Mouse (Mus musculus) skeletal muscle tissue, adult 2 months (tissue): ENCODE measurements around the gene Col5a1.

Experiments used
- DNase-seq: peaks from one replicate; pipeline ENCODE4 v3.0.0-alpha.2; 2012; ENCODE audit warnings: low read depth, low spot score

The Col5a1 gene

DNA sequence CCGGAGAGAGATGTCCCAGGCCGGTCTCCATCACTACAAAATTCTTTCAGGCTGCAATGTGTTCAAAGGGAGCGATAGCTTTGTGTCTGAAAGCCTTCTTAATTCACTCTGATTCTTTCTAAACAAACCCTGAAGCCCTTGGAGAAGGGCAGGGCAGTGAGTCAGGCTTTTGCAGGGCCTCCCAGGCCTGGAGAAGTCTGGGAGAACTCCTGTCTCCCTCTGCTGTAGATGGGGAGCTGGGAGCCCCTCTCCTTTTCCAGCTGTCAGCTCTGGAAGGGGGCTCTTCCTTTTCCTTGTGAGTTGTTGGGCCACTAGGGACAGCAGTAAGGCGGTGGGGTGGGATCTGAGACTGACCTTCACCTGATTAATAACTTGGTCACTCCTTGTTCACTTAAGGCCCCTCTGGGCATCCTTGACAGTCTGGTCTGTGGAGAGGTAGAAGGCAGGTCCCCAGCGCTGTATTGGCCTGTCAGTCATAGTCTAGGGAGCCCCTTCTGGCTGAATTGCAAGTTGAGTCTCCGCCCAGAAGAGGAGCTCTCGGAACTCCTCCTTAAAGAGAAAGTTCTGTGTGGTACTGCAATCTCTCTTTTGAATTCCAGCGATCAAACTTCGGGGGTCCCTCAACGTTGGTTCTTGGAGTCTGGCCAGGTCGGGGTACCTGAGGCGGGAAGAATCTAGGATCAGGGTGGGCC is 623 bp upstream of the Col5a1 start:
- no peak for DNase-seq

DNA sequence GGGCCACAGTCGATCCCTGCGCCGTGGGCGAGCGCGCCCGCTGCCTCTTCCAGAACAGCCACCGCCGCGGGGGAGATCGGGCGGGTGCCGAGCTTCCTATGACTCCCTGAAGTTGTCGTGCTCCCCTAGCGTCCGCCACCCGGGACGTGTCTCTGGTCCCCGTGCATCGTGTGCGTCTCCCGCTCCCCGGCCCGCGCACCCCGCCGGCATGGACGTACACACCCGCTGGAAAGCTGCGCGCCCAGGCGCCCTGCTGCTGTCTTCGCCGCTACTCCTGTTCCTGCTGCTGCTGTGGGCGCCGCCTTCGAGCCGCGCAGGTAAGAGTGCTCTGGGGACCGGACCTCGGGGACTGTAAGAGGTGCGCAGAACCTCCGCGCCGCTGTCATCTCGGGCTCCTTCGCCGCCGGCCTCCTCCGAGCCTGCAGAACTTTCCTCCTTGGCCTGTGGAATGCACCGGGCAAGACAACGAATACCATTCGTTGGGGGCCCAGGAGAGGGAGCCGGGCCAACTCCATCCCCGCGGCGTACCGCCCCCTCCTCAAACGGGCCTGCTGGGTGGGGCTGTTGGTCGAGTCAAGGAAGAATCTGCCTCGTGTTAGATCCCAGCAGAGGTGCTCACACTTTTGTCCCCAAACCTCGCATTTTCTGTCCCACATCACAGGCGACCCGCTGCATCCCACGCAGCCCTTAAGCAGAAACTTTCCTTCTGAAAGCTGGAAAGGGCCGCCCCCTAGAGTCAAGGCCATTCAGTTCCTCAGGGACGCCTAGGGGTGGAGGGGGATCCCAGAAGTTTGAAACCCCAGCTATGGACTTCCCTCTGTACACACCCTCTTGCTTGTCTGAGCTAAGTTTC is 609 bp downstream of the Col5a1 start:
- DNase-seq: no peak

DNA sequence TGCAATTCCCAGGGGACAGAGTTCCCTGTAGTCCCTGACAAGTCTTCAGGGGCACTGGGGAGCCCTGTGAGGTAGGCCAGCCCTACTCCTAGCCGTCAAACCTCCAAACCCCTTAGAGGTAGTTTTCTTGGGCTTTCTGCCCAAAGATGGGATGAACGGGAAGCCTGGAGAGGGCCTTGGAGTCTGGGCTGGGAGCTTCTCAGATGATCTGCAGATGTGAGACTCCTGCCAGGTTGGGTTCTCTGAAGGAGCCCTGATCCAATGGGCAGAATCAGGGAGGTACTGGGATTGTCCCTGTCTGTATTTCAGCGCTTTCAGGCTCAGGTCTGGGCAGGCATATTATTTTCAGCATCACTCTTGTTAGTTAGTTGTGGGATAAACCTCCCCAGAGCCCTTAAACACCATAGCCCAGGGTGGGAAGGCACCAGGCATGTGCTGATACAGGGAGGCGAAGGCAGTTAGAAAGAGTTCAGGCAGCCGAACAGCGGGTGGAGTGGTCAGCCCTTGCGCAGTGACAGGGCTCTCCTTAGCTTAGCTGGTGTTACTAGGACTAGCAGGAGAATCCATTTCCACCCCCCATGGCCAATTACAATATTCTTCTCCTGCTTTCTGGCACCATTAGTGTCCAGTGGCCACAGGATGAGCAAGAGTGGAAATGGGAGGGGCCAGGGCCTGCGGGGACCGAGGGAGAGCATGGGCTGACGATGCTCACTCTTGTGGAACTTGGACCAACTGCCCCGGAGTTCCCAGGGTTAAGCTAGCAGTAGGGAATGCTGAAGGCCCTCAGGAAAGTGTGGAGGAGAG is 1.4 kb downstream of the Col5a1 start:
- DNase-seq: no peak

DNA sequence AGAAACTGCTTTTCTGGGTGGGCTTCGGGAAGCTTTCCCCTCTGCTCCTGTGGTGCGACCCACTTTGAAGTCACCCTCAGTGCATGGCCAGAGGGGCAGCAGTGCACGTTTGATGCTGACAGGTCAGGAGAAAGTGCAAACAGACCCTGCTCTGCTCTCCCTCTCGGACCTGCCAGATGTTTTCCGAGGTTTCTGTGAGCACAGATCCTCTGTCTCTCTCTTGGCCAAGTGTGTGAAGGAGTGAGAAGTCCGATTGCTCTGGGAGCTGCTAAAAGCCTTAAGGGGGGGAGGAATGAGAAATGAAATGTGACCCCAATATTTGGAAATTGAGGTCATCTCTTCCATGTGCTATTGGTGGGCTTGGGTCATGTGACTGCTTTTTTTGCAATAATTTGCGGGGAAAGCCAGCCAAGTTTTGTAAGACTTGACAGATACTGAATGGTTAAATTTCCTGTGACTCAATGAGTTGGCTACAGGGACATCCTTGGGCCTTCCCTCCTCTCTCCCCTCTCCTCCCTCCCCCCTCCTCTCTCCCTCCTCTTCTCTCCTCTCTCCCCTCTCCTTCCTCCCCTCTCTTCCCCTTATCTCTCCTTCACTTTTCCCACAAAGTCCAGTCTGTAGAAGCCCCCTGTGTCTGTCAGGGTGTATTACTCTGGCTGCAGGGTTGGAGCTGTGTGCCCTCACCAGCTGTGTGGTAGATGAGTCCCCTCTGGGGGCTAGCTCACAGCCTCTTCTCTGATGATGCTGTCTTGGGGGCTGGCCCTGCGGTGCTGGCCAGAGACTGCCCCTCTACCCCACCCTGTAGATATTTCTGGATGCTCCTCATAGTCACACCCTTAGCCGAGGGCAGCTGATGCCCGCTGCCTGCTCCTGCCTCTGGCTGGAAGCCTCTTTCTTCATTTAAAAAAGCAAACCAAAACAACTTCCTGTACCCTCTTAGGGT is 2.6 kb downstream of the Col5a1 start:
- DNase-seq: peak; percentile 84

DNA sequence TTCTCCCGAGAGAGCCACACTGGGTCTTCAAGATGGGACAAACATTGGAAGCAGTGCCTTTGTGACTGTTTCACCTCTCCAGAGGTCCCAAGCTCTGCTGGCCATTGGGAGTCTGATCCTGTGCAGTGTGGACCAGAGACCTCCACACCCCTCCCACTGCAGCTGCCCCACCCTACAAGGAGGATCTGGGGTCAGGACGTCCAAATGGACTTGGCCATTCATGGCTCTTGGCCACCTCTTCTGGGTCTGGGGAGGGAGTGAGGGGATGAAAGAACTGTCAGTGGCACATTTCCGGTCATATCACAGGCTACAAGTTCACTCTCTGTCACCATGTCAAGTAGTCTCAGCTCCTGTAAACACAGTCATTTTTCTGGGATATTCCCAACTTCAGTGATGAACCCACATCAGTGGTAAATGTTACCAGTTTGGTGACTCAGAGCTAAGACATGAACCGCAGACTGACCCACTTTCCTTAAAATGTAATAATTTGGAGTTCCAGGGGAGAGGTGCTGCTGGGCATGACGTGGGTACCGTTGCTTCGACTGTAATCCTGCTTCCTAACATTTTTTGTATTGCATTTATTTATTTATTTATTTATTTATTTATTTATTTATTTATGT is 5.8 kb downstream of the Col5a1 start:
- DNase-seq: no peak

DNA sequence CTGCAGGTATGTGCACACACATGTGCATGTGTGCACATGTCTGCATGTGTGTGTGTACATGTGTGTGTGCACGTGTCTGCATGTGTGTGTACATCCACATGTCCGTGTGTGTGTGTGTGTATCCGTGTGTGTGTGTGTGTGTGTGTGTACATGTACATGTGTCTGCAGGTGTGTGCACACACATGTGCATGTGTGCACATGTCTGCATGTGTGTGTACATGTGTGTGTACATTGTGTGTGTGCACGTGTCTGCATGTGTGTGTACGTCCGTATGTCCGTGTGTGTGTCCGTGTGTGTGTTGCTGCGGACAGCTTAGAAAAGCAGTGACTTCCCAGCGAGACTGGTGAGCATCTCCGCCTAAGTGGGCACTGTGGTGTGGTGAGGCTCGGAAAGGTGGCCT is 6.8 kb downstream of the Col5a1 start:
- no peak for DNase-seq

DNA sequence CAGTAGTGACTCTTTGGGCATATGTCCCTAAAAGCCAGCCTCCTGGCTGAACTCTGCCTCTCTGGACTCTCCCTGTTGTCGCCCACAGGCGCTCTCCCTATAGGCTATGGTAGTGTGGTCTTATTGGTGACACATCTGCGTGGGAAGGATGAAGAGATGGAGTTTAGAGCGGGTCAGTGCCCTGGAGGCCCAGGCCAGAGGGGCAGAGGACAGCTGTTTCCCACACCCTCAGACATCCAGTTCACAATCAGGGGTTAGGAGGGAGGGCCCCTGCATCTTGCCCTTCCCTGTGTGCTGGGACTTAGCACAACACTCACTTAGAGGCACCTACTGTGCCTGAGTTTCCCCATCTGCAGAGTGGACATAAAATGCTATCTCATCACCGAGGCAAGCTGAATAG is 8.8 kb downstream of the Col5a1 start:
- no peak for DNase-seq

DNA sequence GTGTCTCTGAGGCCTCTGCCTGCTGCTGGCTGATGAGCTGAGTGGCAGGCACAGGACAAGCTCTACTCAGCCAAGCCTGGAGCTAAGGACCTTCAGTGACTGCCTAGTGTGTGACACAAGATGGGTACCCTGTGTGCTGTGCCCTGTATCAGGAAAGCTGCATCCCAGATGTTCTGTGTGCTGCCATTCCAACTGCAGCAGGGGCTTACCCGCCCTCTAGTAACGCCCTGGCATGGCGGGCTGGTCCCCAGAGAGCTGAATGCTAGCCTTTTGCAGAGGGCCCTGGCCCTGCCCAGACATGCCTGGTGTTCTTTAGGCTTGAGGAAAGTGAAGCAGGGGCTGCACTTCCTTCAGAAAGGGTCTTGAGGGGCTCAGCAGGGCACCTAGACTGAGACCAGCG is 9.4 kb downstream of the Col5a1 start:
- no peak for DNase-seq

DNA sequence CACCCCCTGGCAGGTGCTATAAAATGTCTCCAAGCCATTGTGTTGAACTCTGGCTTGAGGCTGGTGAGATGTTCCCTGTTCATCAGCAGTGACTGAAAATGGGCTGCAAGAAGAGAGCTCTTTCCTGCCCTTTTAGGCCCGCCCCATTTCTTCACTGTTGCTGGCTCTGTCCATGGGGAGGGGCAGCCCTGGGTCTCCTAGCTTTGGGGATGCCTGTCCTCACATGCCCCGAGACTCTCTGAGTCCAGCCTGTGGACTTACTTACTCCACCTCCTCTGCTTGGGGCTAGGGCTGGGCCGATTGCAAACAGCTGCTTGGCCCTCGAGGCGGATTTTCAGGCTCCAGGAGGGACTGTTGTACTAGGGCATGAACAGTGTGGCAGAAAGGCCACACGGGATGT is 10.9 kb downstream of the Col5a1 start:
- DNase-seq: peak; percentile 76

DNA sequence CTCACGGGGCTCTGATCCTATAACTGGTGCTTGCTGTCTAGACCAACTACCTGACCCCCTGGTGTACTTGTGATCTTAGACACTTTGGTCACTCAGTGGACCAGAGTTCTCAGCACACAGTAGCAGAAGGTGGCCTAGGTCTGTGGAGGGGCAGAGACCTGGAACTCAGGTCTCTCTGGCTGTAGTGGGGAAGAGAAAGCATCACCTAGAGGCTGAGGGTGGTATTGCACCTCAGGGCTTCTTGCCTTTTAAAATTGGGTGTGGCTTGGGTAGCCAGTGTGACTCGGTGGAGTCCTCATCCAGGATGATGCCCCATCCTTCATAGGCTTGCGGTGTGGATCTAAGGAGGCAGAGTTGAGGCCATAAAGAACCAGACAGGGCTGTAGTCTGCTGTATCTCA is 13.7 kb downstream of the Col5a1 start:
- DNase-seq: no peak

DNA sequence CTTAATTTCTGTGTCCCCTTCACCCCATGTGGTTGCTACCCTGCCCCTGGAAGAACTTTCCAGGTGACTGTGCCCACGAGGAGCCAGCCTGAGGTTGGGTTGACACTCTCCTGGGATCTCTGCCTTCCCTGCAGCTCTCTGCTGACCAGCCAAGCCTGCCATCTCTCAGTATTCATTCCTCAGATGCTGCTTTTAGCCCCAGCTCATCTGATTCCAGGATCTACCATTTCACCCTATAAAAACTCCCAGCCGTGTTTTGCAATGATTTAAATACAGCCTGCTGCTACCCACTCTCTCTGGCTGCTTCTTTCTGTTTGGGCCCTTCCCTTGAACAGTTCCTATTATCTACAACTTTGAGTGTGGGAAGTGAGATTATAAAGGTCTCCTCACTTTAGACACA is 14.9 kb downstream of the Col5a1 start:
- DNase-seq: peak; percentile 68

DNA sequence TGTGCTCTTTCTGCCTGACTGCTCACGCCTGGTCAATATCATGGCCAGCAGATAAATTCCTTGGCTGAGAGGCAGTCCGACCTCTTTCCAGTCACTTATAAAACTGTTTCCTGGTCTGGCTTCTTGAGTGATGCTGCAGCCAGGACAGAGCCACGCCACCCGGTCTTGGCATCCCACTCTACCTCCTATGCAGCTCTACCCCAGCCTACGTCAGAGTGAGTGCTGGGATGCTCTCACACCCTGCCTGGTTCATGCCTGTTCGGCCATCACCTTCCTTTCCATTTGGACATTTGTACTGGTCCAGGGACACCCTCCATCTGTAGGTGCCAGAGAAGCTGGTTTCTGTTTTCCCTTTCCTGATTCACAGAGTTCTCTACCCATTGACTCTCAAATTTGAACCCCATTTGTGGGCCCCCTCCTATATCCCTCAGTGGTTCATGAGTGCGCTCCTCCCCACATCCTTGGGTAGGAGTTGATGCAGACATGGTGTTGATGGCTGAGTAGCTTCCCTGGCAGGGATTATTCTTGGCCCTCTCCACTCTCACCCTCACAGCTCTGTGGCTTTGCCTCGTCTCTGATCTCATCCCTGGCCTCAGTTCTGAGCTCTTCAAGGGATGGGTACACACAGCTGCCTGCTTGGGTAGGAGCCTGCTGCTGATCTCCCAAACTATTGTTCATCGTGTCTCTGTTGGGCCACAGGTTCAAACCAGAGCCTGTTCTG is 15.5 kb downstream of the Col5a1 start:
- no peak for DNase-seq

DNA sequence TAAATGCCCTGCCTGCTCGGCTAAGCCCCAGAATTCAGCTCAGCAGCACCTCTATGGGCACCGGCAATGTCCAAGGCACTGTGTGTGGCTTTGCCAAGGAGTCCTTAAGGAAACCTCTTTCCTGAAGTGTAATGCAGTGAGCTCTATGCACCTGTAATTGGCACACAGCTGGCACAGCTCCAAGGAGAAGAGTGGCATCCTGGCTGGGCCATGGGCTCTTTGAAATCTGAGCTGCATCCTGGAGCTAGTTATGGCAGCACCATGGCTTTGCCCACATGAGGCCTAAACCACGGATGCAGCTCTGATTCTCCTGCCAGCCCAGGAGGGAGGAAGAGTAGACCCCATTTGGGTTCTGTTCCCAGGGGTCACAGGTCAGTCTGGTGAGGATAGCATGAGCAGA is 16.1 kb downstream of the Col5a1 start:
- peak; percentile 55 for DNase-seq

DNA sequence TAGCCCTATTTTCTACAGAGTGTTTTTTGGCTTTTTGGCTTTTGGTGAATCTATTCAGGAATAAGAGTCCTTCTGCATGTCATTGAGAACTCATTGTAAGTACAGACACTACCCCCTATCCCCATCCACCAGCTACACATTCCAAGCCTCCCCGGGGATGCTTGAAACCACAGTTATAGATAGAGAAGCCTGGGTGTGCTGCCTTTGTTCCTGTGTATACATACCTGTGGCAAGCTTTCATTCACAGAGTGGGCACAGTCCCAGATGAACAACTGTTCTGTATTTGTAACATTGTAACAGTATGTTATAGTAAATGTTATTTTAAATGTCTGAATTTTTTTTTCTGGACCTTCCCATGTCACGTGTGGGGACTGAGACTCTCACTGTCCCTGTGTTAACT is 19.2 kb downstream of the Col5a1 start:
- no peak for DNase-seq

DNA sequence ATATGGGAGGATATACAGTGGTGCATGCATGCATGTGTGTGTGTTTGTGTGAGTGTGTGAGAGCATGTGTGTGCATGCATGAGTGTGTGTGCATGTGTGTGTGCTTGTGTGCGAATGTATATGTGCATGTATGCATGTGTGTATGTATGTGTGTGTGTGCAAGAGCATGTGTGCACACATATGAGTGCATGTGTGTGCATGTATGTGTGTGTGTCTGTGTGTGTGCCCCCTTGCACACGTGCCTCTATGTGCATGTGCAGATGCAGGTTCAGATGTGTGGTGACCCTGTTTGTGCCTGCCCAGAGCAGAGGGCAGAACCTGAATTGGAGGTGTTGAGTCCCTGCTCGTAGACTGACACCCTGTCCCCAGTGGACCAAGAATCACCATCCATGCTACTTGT is 24.3 kb downstream of the Col5a1 start:
- DNase-seq: no peak

DNA sequence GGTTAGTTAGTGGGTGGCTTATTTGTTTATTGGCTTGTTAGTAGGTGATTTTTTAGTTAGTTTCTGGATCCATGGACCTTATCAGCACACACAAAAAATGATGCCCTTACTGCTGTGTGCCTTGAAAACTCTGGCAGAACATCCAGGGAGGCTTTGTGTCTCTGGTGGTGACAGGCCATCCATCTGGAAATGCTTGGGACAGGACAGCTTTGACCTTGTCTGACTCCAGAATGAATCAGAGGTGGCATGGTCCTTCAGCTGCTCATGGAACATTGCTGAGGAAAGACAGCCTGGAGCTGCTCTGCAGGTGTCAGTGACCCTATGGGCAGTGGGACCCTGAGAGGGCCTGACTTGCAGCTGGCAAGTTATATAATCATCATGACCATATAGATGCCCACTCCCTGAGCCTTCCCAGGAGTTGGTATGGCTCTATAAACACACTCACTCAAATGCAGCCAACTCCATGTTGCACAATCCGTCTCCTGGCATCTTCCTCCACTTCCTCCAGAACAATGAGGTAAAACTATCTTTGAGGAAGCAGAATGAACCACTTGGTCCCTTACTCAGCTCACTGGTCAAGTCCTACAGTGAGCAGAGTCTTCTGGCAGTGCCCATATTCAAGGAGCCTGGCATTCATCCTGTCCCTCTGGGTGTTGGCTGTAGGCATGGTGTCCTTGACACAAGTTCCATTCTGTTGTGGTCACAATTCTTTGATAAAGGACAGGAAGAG is 26.5 kb downstream of the Col5a1 start:
- no peak for DNase-seq

DNA sequence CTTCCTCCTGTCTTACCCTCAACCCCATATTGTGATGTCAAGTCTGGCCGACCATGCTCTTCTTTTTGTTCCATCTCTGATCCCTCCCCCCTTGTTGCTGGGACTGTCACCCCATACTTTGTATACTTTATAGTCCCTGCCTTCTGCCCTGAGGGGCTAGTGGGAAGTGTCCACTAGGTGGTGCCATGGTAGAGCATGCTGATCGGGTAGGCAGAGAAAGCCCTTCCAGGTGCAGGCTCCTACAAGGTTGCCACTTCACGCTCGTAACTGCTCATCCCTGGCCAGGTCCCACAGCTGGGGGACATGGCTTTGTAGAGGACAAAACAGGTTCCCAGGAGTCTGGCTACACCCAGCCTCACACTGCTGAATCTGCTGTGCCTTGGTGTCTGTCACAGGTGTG is 29.5 kb downstream of the Col5a1 start:
- DNase-seq: no peak

DNA sequence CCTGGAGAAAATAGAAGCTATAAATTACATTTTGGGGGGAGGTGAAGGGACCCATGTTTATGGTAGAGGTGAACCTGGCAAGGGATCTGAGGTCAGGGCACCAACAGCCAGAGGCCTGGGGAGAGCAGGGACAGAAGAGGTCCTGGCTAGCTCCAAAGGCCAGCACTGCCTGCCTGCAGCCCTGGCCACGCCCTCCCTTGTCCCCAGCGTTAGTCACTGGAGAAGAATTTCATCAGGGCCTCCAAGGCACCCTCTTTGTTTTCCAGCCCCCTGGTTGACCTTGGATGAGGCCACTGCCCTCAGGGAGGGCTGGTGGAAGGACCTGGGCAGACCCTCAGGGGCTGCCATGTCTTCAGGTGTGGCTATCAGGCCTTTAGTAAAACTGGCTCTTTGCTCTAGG is 30.1 kb downstream of the Col5a1 start:
- no peak for DNase-seq

DNA sequence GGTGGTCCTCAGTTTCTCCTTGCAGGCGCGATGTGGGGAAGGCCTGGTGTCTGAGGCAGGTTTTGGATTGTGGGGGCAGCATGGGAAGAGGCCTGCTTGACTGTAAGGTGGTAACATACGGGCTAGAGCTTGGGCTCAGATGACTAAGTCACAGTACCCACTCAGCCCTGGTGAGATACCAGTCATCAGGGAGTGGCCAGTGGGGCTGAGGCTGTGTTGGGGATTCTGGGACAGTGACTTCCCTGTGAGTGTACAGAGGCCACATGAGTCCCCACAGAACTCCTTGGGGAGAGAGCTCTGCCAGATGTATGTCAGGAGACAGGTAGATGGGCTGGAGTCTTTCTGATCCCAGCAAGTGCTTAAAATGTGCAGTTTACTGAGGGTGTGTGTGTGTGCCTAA is 31.0 kb downstream of the Col5a1 start:
- no peak for DNase-seq

DNA sequence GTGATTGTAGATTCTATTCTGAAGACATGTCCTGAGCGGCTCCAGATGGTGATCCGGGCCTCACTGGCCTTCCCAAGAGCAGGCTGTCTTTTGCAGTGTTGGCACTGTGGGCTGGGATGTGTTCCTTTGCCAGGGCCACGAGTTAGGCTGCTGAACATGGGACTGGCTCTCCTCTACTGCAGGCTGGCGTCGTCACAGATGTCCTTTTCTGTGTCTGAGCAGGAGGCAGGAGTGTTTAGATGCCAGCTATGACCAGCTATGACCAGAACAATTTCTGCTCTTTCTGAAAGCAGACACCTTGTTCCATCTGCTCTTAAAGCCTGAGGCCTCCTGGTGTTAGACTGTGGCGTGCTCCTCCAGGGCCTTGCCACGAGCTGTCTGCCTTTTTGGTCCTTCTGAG is 31.9 kb downstream of the Col5a1 start:
- DNase-seq: peak; percentile 76
